Mouse (Mus musculus) fat pad, adult 2 months (tissue): ENCODE results near the gene Cish.

Experiments used
- DNase-seq: peaks from one replicate; pipeline ENCODE4 v3.0.0-alpha.2; 2011; ENCODE audit warnings: low read depth, low spot score; ENCODE audit errors: extremely low read depth

The Cish gene

GRCm38 (mm10) chr9:107346081-107346480 is 50.3 kb downstream of the Cish start:
- no peak for DNase-seq

- DNase-seq: no peak
Observed at GRCm38 (mm10) chr9:107347586-107348183, 51.9 kb downstream of the Cish start.

GRCm38 (mm10) chr9:107349321-107349720 is 53.5 kb downstream of the Cish start:
- no peak for DNase-seq
